Mouse (Mus musculus): ENCODE data around the gene Crispld2.

DNA sequence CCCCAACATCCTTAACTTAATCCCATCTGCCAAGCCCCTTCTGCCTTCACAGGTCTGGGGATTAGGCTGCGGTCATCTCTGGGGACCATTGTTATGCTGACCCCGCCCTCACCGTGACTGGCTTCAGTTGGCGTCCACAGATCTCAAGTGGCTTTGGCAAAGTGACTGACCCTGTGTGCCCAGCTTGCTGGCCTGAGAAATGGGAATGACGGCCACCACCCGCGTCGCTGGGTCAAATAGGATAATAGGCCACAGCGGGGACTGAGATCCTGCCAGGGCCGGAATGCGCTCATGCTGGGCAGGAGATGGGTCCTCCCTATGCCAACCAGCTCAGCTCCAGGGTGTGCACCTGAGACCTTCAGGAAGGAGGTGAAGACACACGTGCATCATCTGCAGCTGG is 46.5 kb downstream of the Crispld2 start:
- TF ChIP-seq CTCF (conservative IDR thresholded peaks at IDR 0.05 in 1 of 2, IDR thresholded peaks at IDR 0.05 in 1 of 2; ENCODE audit: low read depth in 2 of 2, low read length in 2 of 2) (no peak), MEF2A (IDR thresholded peaks at IDR 0.05; ENCODE audit: borderline replicate concordance, low read depth, low read length) (no peak), POLR2AphosphoS2 (IDR thresholded peaks at IDR 0.05; ENCODE audit: low read depth, low read length) (no peak), MAZ (IDR thresholded peaks at IDR 0.05; ENCODE audit: low read depth, low read length) (no peak), NELFE (IDR thresholded peaks at IDR 0.05; ENCODE audit: low read depth, low read length) (no peak), SMC3 (IDR thresholded peaks at IDR 0.05; ENCODE audit: low read depth, low read length) (no peak), SIN3A (IDR thresholded peaks at IDR 0.05; ENCODE audit: low read length) (no peak), MYC (IDR thresholded peaks at IDR 0.05; ENCODE audit: low read depth, low read length) (no peak), ELF1 (IDR thresholded peaks at IDR 0.05; ENCODE audit: low read depth, low read length) (no peak), TCF12 (IDR thresholded peaks at IDR 0.05; ENCODE audit: low read depth, low read length) (no peak), E2F4 (IDR thresholded peaks at IDR 0.05; ENCODE audit: insufficient replicate concordance, low read depth, low read length) (no peak), ZMIZ1 (IDR thresholded peaks at IDR 0.05; ENCODE audit: low read depth, low read length) (no peak), HCFC1 (IDR thresholded peaks at IDR 0.05; ENCODE audit: low read depth, low read length) (no peak)
